Mouse (Mus musculus): Measurements from ENCODE around the gene Gmfg. TPM values are rescaled to one million over a fixed set of nuclear protein-coding genes. Genes with fewer than 3 reads are reported as not detected.

Gmfg gene
- polyA plus RNA-seq, 1 experiment: 2.8 TPM

GRCm38 (mm10) chr7:28495426-28495825 is 58.2 kb downstream of the Gmfg start:
- H3K27ac ChIP-seq (ENCODE audit: insufficient read depth, low read length): no peak overlapping the region
- H3K4me1 ChIP-seq (ENCODE audit: control insufficient read depth, insufficient read depth, low read length): no peaks in the 10 kb centered on the region
- H3K4me3 ChIP-seq (ENCODE audit: insufficient read depth, low read length): no peak overlapping the region
- TF ChIP-seq POLR2A (IDR thresholded peaks at IDR 0.05; ENCODE audit: extremely low read depth, insufficient read depth, low read length) (no peak), CTCF (IDR thresholded peaks at IDR 0.05; ENCODE audit: extremely low read depth, insufficient read depth, low read length) (no peak)

Other genes with a start within 250 kb of the Gmfg start
- gene Eid2, start 169.6 kb upstream of the Gmfg start, polyA plus RNA-seq (2012; rRNA removed): 49.2 and 52.2 TPM in 2 replicates
- 26.4 and 27.0 TPM in 2 replicates for gene Eid2b, start 159.7 kb upstream of the Gmfg start, polyA plus RNA-seq (2012; rRNA removed)
- 0.92 and 1.0 TPM in 2 replicates for gene Selenov, start 146.3 kb upstream of the Gmfg start, polyA plus RNA-seq (2012; rRNA removed)
- 2.2 TPM in 2 replicates for gene Dll3, start 135.2 kb upstream of the Gmfg start, polyA plus RNA-seq (2012; rRNA removed)
- 56.9 and 58.6 TPM in 2 replicates for gene Timm50, start 125.4 kb upstream of the Gmfg start, polyA plus RNA-seq (2012; rRNA removed)
- gene Supt5, start 98.7 kb upstream of the Gmfg start, polyA plus RNA-seq (2012; rRNA removed): 112 and 113 TPM in 2 replicates
- gene Rps16, start 86.8 kb upstream of the Gmfg start, polyA plus RNA-seq (2012; rRNA removed): 648 and 653 TPM in 2 replicates
- gene Plekhg2, start 64.8 kb upstream of the Gmfg start, polyA plus RNA-seq (2012; rRNA removed): 3.5 and 4.2 TPM in 2 replicates
- 3.6 and 3.8 TPM in 2 replicates for gene Zfp36, start 57.2 kb upstream of the Gmfg start, polyA plus RNA-seq (2012; rRNA removed)
- gene Med29, start 44.7 kb upstream of the Gmfg start, polyA plus RNA-seq (2012; rRNA removed): 38.6 and 42.6 TPM in 2 replicates
- 101 and 108 TPM in 2 replicates for gene Paf1, start 44.5 kb upstream of the Gmfg start, polyA plus RNA-seq (2012; rRNA removed)
- gene Lrfn1, start 14.5 kb downstream of the Gmfg start, polyA plus RNA-seq (2012; rRNA removed): 47.0 and 51.1 TPM in 2 replicates
- not detected in 2 replicates for gene Ifnl2, start 73.0 kb downstream of the Gmfg start, polyA plus RNA-seq (2012; rRNA removed)
- not detected in 2 replicates for gene Ifnl3, start 85.4 kb downstream of the Gmfg start, polyA plus RNA-seq (2012; rRNA removed)
- gene Sycn, start 103.4 kb downstream of the Gmfg start, polyA plus RNA-seq (2012; rRNA removed): not detected in 2 replicates
- 0.10 and 0.15 TPM in 2 replicates for gene Nccrp1, start 109.8 kb downstream of the Gmfg start, polyA plus RNA-seq (2012; rRNA removed)
- 59.0 and 63.8 TPM in 2 replicates for gene Samd4b, start 160.7 kb downstream of the Gmfg start, polyA plus RNA-seq (2012; rRNA removed)
- gene Pak4, start 160.7 kb downstream of the Gmfg start, polyA plus RNA-seq (2012; rRNA removed): 8.0 and 8.2 TPM in 2 replicates
- 0.89 and 1.3 TPM in 2 replicates for gene Acp7, start 193.9 kb downstream of the Gmfg start, polyA plus RNA-seq (2012; rRNA removed)

Measured in cortical plate, adult 2 months (tissue).